Mouse (Mus musculus) cerebellum, adult 2 months (tissue): ENCODE measurements at regions not wholly inside any gene's neighbourhood (a gene's known extent, or its start where the extent isn't known, plus 50 kb on each side); places are given as distances from the start of the nearest gene placed in this dataset.

Experiments used
- CTCF ChIP-seq: fragments of 200-500 bp; IDR thresholded peaks from 2 replicates; pipeline ENCODE4 v1.5.1; 2011; ENCODE audit warnings: low read depth, mild to moderate bottlenecking, control low read depth, low read length, moderate library complexity, borderline replicate concordance; ENCODE audit not compliant: insufficient read depth
- POLR2A ChIP-seq: fragments of 200-500 bp; IDR thresholded peaks from 2 replicates; pipeline ENCODE4 v1.6.1; 2011; ENCODE audit warnings: low read length, control low read depth, borderline replicate concordance; ENCODE audit not compliant: insufficient read depth

DNA sequence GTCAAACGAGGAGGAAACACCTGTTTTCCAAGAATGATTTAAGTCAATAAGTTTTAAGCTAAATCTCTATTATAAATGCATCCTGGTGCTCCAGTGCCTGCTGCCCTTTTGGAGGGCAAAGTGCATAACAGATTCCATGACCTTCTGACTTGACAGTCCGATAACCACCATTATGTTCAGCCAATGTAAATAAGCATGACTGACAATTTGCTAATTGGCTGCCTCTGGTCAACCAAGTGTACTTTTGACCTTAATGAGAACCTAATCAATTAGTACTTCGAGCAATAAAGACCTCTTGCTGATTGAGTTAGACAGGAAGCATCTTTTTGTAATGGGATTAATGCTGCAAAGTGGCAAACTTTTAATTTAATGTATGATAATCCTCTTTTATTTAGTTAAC, 183.3 kb upstream of the Zfp770 start:
- TF ChIP-seq CTCF = no peak
- no peak for TF ChIP-seq POLR2A
